Mouse (Mus musculus): ENCODE measurements around the gene Nol4l. TPM values are rescaled to one million over a fixed set of nuclear protein-coding genes. Genes with fewer than 3 reads are reported as not detected.
"Not testable (repeated sequence)": the region's sequence is repeated elsewhere in the genome, so short reads cannot be mapped to it uniquely, and the experiment has no call there.

The Nol4l gene
- total and polyA plus RNA-seq, 3 experiments, result 3.5 to 4.4 (median 3.9) TPM

DNA sequence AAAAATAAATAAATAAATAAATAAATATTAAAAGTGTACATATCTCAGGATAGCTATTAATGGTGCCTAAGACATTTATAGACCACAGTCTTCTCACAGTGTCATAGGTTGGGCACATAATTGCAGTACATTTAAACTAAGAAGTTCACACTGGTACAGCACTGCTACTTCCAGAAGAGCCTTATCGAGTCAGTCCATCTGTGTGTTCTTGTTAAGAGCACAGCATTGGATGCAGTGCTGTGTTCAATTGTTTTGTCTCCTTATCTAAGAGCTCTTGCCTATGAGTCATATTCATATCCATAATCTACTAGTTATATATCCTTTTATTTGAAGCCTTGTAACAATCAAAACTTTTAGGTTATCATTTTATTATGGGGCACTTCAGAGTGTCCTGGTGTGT is 149.3 kb downstream of the Nol4l start:
- H3K36me3 ChIP-seq (ENCODE audit: control insufficient read depth, insufficient read depth, low read length), result peaks cover 20% of the 10 kb centered on the region
- H3K27ac ChIP-seq, result no peak overlapping the region
- DNase-seq, result no peak
- H3K9ac ChIP-seq (ENCODE audit: low read depth, low read length), result no peak overlapping the region
- no peak overlapping the region for H3K4me3 ChIP-seq
- H3K27me3 ChIP-seq (ENCODE audit: control insufficient read depth, insufficient read depth, low read length), result no peaks in the 10 kb centered on the region
- WGBS, result 90% methylated on average over 1 of the region's 1 CpGs
- TF ChIP-seq EP300 (IDR thresholded peaks at IDR 0.05; ENCODE audit: insufficient read depth, low read depth, low read length), result no peak
- TF ChIP-seq CTCF (IDR thresholded peaks at IDR 0.05), result no peak
- TF ChIP-seq POLR2A (IDR thresholded peaks at IDR 0.05; ENCODE audit: insufficient read depth, low read depth, low read length), result no peak
- H3K79me2 ChIP-seq (replicated peaks; ENCODE audit: control insufficient read depth, insufficient read depth, low read length), result peaks cover 3% of the 10 kb centered on the region
- H3K4me1 ChIP-seq (ENCODE audit: control insufficient read depth, insufficient read depth, low read length), result no peaks in the 10 kb centered on the region; the same call in 1 of the 2 replicates
- intact Hi-C loops (cut with DNase I), result no loop called here

DNA sequence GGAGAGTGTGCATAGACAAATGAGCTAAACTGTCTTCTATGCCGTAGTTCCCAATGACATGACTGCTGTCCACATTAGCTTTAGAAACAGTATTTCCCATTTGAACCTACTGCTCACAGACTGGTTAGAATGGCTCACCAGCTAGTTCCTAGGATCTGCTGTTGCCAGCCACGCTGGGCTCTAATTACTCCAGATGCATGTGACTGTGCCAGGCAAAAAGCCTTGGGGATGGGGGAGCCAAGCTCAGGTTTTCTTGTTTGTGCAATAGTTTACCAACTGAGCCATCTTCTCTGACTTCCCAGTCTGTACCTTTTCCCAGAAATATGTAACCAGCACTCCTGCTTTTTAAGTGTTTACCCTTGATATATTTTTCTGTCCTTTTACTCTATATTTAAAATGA is 154.4 kb downstream of the Nol4l start:
- peaks cover 23% of the 10 kb centered on the region; the same call in 1 of the 2 replicates for H3K36me3 ChIP-seq (ENCODE audit: control insufficient read depth, insufficient read depth, low read length)
- no peak overlapping the region for H3K9ac ChIP-seq (ENCODE audit: low read depth, low read length)
- H3K79me2 ChIP-seq (replicated peaks; ENCODE audit: control insufficient read depth, insufficient read depth, low read length), result peaks cover 7% of the 10 kb centered on the region
- no peaks in the 10 kb centered on the region for H3K27me3 ChIP-seq (ENCODE audit: control insufficient read depth, insufficient read depth, low read length)
- H3K4me1 ChIP-seq (ENCODE audit: control insufficient read depth, insufficient read depth, low read length), result peaks cover 1% of the 10 kb centered on the region
- WGBS, result 72% methylated on average over 2 of the region's 2 CpGs
- TF ChIP-seq POLR2A (IDR thresholded peaks at IDR 0.05; ENCODE audit: insufficient read depth, low read depth, low read length) (no peak), EP300 (IDR thresholded peaks at IDR 0.05; ENCODE audit: insufficient read depth, low read depth, low read length) (no peak), CTCF (IDR thresholded peaks at IDR 0.05) (no peak)
- no peak overlapping the region for H3K27ac ChIP-seq
- no peak for DNase-seq
- no peak overlapping the region for H3K4me3 ChIP-seq
- intact Hi-C loops (cut with DNase I), result no loop called here

- Histone ChIP-seq H3K27ac (no peak overlapping the region), H3K79me2 (replicated peaks; ENCODE audit: control insufficient read depth, insufficient read depth, low read length) (peaks cover 6% of the 10 kb centered on the region; the same call in 1 of the 2 replicates), H3K27me3 (ENCODE audit: control insufficient read depth, insufficient read depth, low read length) (no peaks in the 10 kb centered on the region), H3K4me3 (no peak overlapping the region), H3K9ac (ENCODE audit: low read depth, low read length) (no peak overlapping the region), H3K4me1 (ENCODE audit: control insufficient read depth, insufficient read depth, low read length) (peaks cover 1% of the 10 kb centered on the region; the same call in 1 of the 2 replicates), H3K36me3 (ENCODE audit: control insufficient read depth, insufficient read depth, low read length) (peaks cover 6% of the 10 kb centered on the region)
- TF ChIP-seq EP300 (IDR thresholded peaks at IDR 0.05; ENCODE audit: insufficient read depth, low read depth, low read length), result no peak
- no peak for TF ChIP-seq CTCF (IDR thresholded peaks at IDR 0.05)
- TF ChIP-seq POLR2A (IDR thresholded peaks at IDR 0.05; ENCODE audit: insufficient read depth, low read depth, low read length), result no peak
- intact Hi-C loops (cut with DNase I), result no loop called here
- DNase-seq, result no peak
Measured at GRCm38 (mm10) chr2:153370871-153371270, 158.9 kb downstream of the Nol4l start.

DNA sequence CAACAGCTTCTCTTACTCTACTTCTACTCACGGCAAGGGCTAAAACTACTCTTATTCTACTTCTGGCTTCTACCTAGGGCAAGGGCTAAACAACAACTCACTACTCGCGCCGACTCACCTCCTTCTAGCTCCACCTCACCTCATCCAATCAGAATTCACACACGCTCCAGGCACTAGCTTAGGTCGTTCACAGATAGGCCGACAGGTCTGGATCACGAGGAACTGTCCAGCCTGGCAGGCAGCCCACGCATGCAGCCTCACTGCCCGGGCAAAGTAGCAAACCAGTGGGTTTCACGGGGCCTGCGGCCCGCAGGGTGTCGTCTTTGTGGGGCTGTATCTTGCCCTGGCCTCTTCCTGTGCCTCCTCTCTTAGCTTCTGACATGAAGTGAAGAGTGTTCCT is 165.2 kb downstream of the Nol4l start:
- H3K4me3 ChIP-seq; H3K27me3 ChIP-seq (ENCODE audit: control insufficient read depth, insufficient read depth, low read length); H3K4me1 ChIP-seq (ENCODE audit: control insufficient read depth, insufficient read depth, low read length); intact Hi-C loops (cut with DNase I); H3K36me3 ChIP-seq (ENCODE audit: control insufficient read depth, insufficient read depth, low read length); DNase-seq; H3K79me2 ChIP-seq (replicated peaks; ENCODE audit: control insufficient read depth, insufficient read depth, low read length); H3K9ac ChIP-seq (ENCODE audit: low read depth, low read length); H3K27ac ChIP-seq: not testable (repeated sequence)
- 71% methylated on average over 14 of the region's 14 CpGs for WGBS

DNA sequence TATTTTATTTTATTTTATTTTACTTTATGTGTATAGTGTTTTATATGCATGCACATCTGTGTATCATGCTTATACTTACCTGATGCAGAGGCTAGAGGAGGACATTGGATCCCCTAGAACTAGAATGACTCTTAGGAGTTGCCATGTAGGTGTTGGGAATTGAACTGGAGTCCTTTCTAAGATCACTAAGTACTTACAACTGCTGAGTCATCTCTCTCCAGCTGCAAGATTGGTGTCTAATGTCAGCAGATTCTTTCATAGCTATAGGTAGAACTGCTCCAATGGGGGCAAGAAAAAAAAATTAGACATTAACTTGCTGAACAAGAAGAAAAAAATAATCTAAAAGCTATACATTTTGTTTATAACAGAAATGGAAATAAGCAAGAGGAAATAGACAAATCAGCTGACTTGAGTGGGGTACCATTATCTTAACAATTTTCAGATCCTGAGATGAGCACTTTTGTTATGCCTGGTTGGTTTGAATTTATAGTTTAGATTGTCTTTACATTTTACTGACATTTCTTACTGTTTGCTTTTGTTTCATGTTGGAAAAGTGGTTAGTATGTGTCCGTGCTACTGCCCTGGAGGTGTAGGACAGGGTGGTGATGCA is 168.6 kb downstream of the Nol4l start:
- no peaks in the 10 kb centered on the region for H3K4me1 ChIP-seq (ENCODE audit: control insufficient read depth, insufficient read depth, low read length)
- H3K27me3 ChIP-seq (ENCODE audit: control insufficient read depth, insufficient read depth, low read length), result no peaks in the 10 kb centered on the region
- no peak overlapping the region for H3K4me3 ChIP-seq
- H3K36me3 ChIP-seq (ENCODE audit: control insufficient read depth, insufficient read depth, low read length), result peaks cover 8% of the 10 kb centered on the region
- no peak for TF ChIP-seq EP300 (IDR thresholded peaks at IDR 0.05; ENCODE audit: insufficient read depth, low read depth, low read length)
- no peak for TF ChIP-seq CTCF (IDR thresholded peaks at IDR 0.05)
- no peak for TF ChIP-seq POLR2A (IDR thresholded peaks at IDR 0.05; ENCODE audit: insufficient read depth, low read depth, low read length)
- DNase-seq, result no peak
- no peak overlapping the region for H3K9ac ChIP-seq (ENCODE audit: low read depth, low read length)
- H3K27ac ChIP-seq, result no peak overlapping the region
- intact Hi-C loops (cut with DNase I), result no loop called here
- H3K79me2 ChIP-seq (replicated peaks; ENCODE audit: control insufficient read depth, insufficient read depth, low read length), result peaks cover 6% of the 10 kb centered on the region
- WGBS, result 98% methylated on average over 1 of the region's 1 CpGs

Other genes starting within 250 kb of the Nol4l start
- gene Kif3b, start 238.6 kb downstream of the Nol4l start, total RNA-seq (2021), result 1 to 10 TPM; 7.7 to 8.2 TPM
- 3.8 and 6.6 TPM in 2 replicates for gene Kif3b, start 238.6 kb downstream of the Nol4l start, polyA plus RNA-seq (2012; rRNA removed)
- gene Asxl1, start 184.1 kb downstream of the Nol4l start, total RNA-seq (2021), result 10 to 100 TPM; 17.7 to 21.2 TPM
- gene Asxl1, start 184.1 kb downstream of the Nol4l start, polyA plus RNA-seq (2012; rRNA removed), result 8.0 and 12.3 TPM in 2 replicates
- gene 4930404H24Rik, start 37.2 kb downstream of the Nol4l start, total RNA-seq (2021), result not detected
- not detected in 2 replicates for gene 4930404H24Rik, start 37.2 kb downstream of the Nol4l start, polyA plus RNA-seq (2012; rRNA removed)
- gene Commd7, start 102.8 kb upstream of the Nol4l start, total RNA-seq (2021), result 10 to 100 TPM; 12.3 to 13.2 TPM
- 11.2 and 12.4 TPM in 2 replicates for gene Commd7, start 102.8 kb upstream of the Nol4l start, polyA plus RNA-seq (2012; rRNA removed)
- gene Dnmt3b, start 119.5 kb upstream of the Nol4l start, total RNA-seq (2021), result 1 to 10 TPM; 1.0 to 1.6 TPM
- gene Dnmt3b, start 119.5 kb upstream of the Nol4l start, polyA plus RNA-seq (2012; rRNA removed), result 0.84 and 1.8 TPM in 2 replicates
- gene Dnmt3c, start 166.7 kb upstream of the Nol4l start, total RNA-seq (2021), result not detected
- gene Dnmt3c, start 166.7 kb upstream of the Nol4l start, polyA plus RNA-seq (2012; rRNA removed), result not detected in 2 replicates
- 10 to 100 TPM; 49.6 to 50.4 TPM for gene Mapre1, start 211.3 kb upstream of the Nol4l start, total RNA-seq (2021)
- 7.0 and 14.7 TPM in 2 replicates for gene Mapre1, start 211.3 kb upstream of the Nol4l start, polyA plus RNA-seq (2012; rRNA removed)
- not detected for gene Efcab8, start 250.0 kb upstream of the Nol4l start, total RNA-seq (2021)
- 0.06 and 0.10 TPM in 2 replicates for gene Efcab8, start 250.0 kb upstream of the Nol4l start, polyA plus RNA-seq (2012; rRNA removed)